Mouse (Mus musculus): ENCODE data around the gene Smdt1.
A peak's percentile ranks its signal among the peaks of the same experiment; 100 is the strongest.

Gene Smdt1

GRCm38 (mm10) chr15:82338593-82339112 lies at the start of gene Smdt1, which contains the start of the genes Naga and Pheta2:
TSS of gene Smdt1 (plus strand) at chr15:82338959.
TSS of gene Naga (minus strand) at chr15:82338925.
TSS of gene Pheta2 (plus strand) at chr15:82338942.
- peak; percentile 95 for DNase-seq (ENCODE audit: low spot score)

GRCm38 (mm10) chr15:82290252-82290651 lies 48.5 kb upstream of the Smdt1 start:
- DNase-seq (ENCODE audit: low spot score) = no peak

DNA sequence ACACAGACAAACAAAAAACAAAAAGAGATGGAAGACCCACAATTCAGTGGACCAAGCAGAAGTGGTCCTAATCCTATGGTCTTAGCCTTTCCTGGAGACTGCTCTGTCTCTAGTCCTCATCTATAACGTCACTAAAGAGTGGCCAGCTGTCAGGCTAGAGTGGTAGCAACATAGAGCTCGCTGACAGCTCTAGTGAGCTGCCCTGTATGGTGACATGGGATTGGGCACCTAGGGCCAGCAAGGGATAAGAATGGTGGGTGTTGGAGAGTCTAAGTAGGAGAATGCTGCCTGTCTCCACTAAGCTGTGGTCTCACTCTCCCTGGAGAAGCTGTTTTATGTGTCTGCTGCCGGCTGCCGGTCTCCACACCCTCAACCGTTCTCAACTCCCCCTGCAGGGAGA lies 45.9 kb upstream of the Smdt1 start:
- DNase-seq (ENCODE audit: low spot score) = no peak

DNA sequence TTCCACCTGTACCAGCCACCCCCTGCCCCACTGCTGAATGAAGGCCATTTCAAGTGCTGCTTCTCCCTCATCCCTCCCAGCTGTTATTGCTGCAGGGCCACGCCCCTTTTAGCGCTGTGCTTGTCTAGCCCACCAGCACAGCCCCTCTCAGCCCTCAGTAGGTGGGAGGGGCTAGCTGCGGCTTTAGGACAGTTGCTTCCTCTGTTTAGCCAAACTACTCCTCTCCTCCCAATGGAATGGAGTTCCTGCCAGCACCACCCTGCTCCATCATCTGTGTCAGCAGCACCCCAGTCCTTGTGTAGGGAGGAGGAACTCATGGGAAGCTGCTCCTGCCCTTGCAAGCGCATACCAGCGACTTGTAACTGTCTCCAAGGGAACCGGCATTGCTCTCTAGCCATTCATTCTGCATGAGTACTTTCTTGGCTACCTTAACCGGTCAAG lies 45.5 kb upstream of the Smdt1 start:
- no peak for DNase-seq (ENCODE audit: low spot score)

DNA sequence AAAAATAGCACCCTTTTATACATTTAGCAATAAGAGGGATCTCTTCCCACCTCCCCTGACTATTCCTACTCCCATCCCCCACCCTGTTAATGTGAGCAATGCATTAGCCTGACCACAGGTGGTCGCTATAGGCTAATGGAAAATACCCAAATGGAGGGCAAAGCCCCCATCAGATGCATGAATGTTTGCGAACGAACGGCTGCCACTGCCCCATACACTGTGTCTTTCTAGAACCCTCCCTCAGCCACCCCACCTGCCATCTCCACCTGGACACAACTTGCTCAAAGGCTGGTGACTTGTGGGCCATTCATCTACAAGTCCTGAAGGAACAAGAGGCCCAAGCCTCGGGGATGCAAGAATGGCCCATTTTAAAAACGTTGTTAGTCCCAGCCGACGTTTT lies 44.7 kb upstream of the Smdt1 start:
- DNase-seq (ENCODE audit: low spot score) = no peak

DNA sequence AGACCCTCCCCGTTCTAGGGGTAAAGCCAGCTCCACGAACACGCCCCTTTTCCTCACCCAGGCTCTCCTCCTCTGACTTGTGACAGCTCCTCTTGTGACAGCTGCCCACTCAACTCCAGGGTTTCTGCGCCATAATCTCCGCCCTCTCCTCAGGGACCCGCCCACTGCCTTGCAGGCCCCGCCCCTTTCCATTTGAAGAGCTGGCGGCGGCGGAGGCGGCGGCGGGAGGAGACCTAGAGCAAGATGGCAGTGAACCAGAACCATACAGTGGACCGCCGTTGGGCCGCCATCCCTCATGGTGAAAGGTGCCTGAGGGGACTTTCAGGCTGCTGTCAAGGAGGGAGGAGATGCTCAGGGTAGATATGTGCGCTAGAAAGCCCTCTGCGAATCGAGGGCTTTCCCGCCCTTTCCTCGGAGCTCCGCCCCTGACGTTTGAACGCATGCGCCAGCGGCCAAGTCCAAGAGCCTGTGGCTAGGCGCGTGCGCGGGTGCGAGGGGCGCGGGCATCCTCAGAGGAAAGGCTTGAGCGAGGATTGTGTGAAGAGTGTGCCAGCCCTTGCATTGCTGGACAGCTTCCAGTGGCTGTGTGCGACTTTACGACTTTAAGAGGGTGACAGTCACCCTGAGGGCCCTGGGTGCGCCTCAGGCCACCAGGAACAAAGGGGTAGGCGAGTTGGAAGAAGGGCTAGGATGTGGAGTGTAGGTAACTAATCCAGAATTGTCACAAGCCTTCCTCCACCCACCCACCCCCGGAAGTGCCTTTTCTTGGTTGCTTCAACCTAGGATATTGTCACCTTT lies 39.8 kb upstream of the Smdt1 start, which contains the start of gene Wbp2nl:
Gene Wbp2nl (plus strand): TSS at position 191 of the 798 bp plus-strand sequence.
- no peak for DNase-seq (ENCODE audit: low spot score)

- no peak for DNase-seq (ENCODE audit: low spot score)
Measured at GRCm38 (mm10) chr15:82307107-82307506, 31.7 kb upstream of the Smdt1 start.

GRCm38 (mm10) chr15:82308416-82308815 lies 30.3 kb upstream of the Smdt1 start:
- DNase-seq (ENCODE audit: low spot score) = no peak

- DNase-seq (ENCODE audit: low spot score) = no peak
Measured at GRCm38 (mm10) chr15:82317839-82318238, 20.9 kb upstream of the Smdt1 start.

- no peak for DNase-seq (ENCODE audit: low spot score)
Measured at GRCm38 (mm10) chr15:82319613-82320012, 19.1 kb upstream of the Smdt1 start.

- no peak for DNase-seq (ENCODE audit: low spot score)
Measured at GRCm38 (mm10) chr15:82322195-82322594, 16.6 kb upstream of the Smdt1 start.

DNA sequence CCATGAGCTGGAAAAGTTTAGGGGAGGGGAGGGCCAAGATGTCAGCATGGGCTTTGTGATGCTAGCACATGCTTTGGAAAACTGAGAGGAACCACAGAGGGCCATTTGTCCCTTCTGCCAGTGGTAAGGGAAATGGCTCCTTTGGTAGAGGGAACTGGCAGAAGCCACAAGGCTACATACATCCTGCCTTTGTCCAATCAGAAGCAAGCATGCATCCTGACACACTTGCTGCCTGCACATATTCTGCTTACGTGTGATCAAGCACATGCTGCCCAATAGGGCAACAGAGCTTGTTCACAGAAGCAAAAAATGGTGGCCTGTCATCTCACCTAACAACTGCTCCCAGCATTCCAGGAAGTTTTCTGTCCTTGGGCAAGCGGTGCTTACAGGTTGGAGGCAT lies 13.4 kb upstream of the Smdt1 start:
- no peak for DNase-seq (ENCODE audit: low spot score)

- DNase-seq (ENCODE audit: low spot score) = no peak
Measured at GRCm38 (mm10) chr15:82335194-82335593, 3.6 kb upstream of the Smdt1 start.

- DNase-seq (ENCODE audit: low spot score) = no peak
Measured at GRCm38 (mm10) chr15:82336629-82337028, 2.1 kb upstream of the Smdt1 start.

DNA sequence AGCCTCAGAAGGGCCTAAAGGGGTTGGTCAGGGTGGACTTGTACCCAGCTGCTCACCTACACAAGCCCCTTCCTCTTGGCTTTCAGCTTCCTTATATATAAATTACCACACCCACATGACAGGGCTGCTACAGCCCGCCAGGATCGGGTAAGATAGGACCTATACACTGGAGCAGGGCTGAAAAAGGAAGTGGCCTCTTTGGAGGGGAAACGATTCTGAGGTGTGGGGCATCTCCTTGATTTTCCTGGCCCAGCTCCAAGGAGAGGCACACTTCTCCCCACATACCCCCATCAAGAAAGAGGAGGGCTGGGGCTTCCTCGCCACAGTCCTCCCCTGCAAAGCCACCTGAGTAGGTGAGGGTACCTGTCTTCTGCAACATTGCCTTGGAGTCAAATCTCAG lies 884 bp upstream of the Smdt1 start:
- DNase-seq (ENCODE audit: low spot score) = no peak

DNA sequence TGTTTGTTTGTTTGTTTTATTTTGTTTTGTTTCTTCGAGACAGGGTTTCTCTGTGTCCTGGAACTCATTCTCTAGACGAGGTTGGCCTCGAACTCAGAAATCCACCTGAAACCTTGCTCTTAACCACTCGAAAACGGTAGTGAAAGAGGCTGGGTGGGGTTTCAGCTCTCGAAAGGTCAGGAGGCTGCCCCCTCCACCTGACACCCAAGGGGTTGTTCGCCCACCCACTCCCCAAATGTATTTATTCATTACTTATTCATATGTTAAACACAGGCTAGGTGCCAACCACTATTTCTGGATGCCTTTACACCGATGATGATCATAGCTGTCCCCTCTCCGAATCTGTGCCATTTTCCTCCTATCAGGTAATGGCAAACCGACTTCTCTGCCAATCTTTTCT lies 391 bp downstream of the Smdt1 start:
- no peak for DNase-seq (ENCODE audit: low spot score)

DNA sequence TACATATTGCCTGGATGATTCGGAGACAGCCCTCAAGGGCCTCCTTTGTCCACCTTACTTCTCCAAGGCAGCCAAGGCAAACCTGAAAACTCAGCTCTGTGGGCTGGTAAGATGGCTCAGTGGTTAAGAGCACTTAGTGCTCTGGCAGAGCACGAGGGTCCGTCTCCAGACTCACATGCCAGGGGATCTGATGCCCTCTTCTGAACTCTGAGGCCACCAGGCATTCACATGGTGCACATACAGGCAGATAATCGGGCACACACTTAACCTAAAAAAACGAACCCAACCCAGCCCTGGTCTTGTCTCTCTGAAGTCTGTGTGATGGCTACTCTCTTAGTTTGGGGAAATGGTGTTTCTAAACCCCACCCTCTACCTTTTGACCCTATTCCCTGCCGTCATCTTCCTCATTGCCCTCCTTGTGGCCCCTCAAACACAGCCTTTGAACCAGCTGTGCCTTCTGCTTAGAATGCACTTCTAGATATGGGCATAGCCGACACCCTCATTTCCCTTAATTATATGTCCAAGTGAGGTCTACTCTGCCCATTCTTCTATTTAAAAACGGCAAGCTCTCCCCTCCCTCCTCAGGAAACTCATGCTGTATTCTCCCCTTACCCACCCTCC lies 985 bp downstream of the Smdt1 start:
- no peak for DNase-seq (ENCODE audit: low spot score)

- no peak for DNase-seq (ENCODE audit: low spot score)
Measured at GRCm38 (mm10) chr15:82340414-82341035, 1.8 kb downstream of the Smdt1 start.

DNA sequence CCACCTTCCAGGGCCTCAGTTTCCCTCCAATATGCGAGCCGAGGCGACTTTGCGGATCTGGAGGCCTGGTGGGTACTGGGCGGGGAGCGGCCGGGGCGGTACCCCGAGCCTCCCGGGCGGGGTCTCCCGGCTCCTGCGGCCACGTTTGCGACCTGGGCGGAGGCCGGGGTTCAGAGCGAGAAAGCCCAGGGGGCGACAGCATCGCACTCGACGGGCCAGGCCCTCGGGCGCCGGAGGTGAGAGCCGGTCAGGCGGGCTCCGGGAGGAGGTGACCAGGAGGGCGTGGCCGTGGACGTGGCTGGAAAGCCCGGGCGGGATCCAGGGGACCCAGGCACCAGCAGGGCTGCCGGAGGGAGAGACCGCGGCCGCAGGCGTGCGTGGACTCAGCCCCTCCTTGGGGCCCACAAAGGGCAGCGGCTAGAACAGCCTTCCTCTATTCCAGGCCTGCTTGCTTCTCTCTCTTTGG lies 2.3 kb downstream of the Smdt1 start:
- DNase-seq (ENCODE audit: low spot score) = peak; percentile 60

DNA sequence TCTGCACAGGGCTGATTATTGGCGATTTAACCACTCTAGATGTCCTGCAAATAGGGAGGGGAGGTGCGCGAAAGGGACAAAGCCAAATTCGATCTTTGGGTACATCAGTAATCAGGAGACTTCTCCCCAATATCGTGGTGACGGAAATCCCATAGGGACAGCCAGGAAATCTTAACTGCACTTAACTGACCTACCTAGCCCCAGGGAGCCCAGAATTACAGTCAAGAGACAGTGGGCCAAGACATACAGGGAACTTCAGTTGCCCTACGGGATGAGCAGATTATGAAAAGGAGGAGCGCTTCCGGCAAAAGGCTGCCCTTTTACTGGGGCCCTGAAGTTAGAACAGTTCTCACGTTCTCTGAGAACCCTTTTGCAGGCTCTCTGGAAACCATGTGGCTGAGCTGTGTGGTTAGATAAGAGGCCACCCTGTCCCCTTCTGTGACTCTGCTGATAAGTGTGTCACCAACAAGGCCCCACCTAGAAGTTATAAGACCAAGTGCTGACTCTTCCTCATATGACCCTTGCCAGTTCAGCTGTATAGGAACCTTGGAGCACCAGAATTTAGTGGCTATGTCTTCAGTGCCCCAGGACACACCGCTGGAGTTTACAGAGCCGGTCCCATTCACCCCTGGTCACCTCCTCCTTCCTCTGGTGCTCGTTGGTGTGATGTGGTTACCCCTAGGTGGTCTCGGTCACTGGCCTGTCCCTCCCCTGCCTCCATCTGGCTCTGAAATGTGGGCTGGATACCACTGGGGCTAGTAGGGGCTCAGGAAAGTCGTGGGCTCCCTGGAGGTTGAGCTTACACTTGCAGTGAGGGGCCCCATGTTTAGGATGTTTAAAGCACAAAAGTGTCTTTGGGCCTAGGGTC lies 3.1 kb downstream of the Smdt1 start:
- DNase-seq (ENCODE audit: low spot score) = no peak

- no peak for DNase-seq (ENCODE audit: low spot score)
Measured at GRCm38 (mm10) chr15:82342543-82342935, 3.8 kb downstream of the Smdt1 start.

Data from urinary bladder, postnatal 25 days (tissue).